Mouse (Mus musculus) neural tube, embryonic 12.5 days (tissue): ENCODE results near the gene Gm20388. TPM values are rescaled to one million over a fixed set of nuclear protein-coding genes. Genes with fewer than 3 reads are reported as not detected.

Experiments used
- ATAC-seq: fragments of 200-750 bp; cut with Nextera tagmentation; 2 replicates; pipeline ENCODE4 v1.8.0; 2017; ENCODE audit warnings: low read depth, mild to moderate bottlenecking, moderate TSS enrichment, moderate library complexity; ENCODE audit not compliant: low FRiP score
- H3K27ac ChIP-seq: fragments of 300-500 bp; sonication (generic); 2 replicates; pipeline ENCODE4 v1.5.1; 2016
- H3K27me3 ChIP-seq: fragments of 300-500 bp; sonication (generic); replicated peaks from 2 replicates; pipeline ENCODE4 v1.6.1; 2016; ENCODE audit warnings: mild to moderate bottlenecking
- H3K36me3 ChIP-seq: fragments of 300-500 bp; sonication (generic); 2 replicates; pipeline ENCODE4 v1.6.1; 2016; ENCODE audit warnings: mild to moderate bottlenecking
- H3K4me1 ChIP-seq: fragments of 300-500 bp; sonication (generic); 2 replicates; pipeline ENCODE4 v1.6.1; 2016
- H3K4me2 ChIP-seq: fragments of 300-500 bp; sonication (generic); replicated peaks from 2 replicates; pipeline ENCODE4 v1.6.1; 2016; ENCODE audit warnings: mild to moderate bottlenecking
- H3K4me3 ChIP-seq: fragments of 300-500 bp; sonication (generic); 2 replicates; pipeline ENCODE4 v1.5.1; 2016
- H3K9ac ChIP-seq: fragments of 300-500 bp; sonication (generic); 2 replicates; pipeline ENCODE4 v1.6.1; 2016; ENCODE audit warnings: mild to moderate bottlenecking
- H3K9me3 ChIP-seq: fragments of 300-500 bp; sonication (generic); 2 replicates; pipeline ENCODE4 v1.6.1; 2016; ENCODE audit warnings: mild to moderate bottlenecking
- WGBS: fragments of 180-500 bp; shearing (Covaris S2); methylation state at CpG from one replicate; pipeline ENCODE4 v1.1.7; 2016; 5-methylcytosine and 5-hydroxymethylcytosine counted together
- polyA plus RNA-seq: library from polyadenylated mRNA; unstranded; fragments of >200 nt; fragmentation: Nextera tagmentation; extraction: Ambion mirVana; gene quantifications from 2 replicates; pipeline ENCODE4 v1.2.1, GENCODE M21; 2016

Gene Gm20388
- polyA plus RNA-seq, 1 experiment from 2014 or later, result not detected

- no peaks in the 10 kb centered on the region for H3K36me3 ChIP-seq
- H3K27ac ChIP-seq, result peak overlapping the region; percentile 97
- WGBS, result 0% methylated on average over 43 of the region's 46 CpGs
- H3K4me3 ChIP-seq, result peak overlapping the region; percentile 64
- H3K4me1 ChIP-seq, result peaks cover 93% of the 10 kb centered on the region
- ATAC-seq, result peak; percentile 14
- H3K9ac ChIP-seq, result peak overlapping the region; percentile 86
- no peaks in the 10 kb centered on the region for H3K27me3 ChIP-seq
- H3K4me2 ChIP-seq, result peak overlapping the region; percentile 97
- no peaks in the 10 kb centered on the region for H3K9me3 ChIP-seq
Measured at GRCm38 (mm10) chr8:120537818-120538396, 627.3 kb downstream of the Gm20388 start.

- peak overlapping the region; percentile 64 for H3K4me3 ChIP-seq
- peak overlapping the region; percentile 86 for H3K9ac ChIP-seq
- H3K4me1 ChIP-seq, result peaks cover 93% of the 10 kb centered on the region
- ATAC-seq, result 0 out of 2 replicates have a peak, but pooled peaks have one; percentile 18
- H3K9me3 ChIP-seq, result no peaks in the 10 kb centered on the region
- H3K36me3 ChIP-seq, result no peaks in the 10 kb centered on the region
- peak overlapping the region; percentile 97 for H3K4me2 ChIP-seq
- H3K27me3 ChIP-seq, result no peaks in the 10 kb centered on the region
- H3K27ac ChIP-seq, result peak overlapping the region; percentile 97
- WGBS, result under 1% methylated on average over 37 of the region's 37 CpGs
Measured at GRCm38 (mm10) chr8:120538397-120539240, 628.0 kb downstream of the Gm20388 start.

GRCm38 (mm10) chr8:120539381-120539774, 628.7 kb downstream of the Gm20388 start:
- Histone ChIP-seq H3K9ac (peak overlapping the region; percentile 86), H3K4me1 (peaks cover 92% of the 10 kb centered on the region), H3K4me2 (peak overlapping the region; percentile 97), H3K9me3 (no peaks in the 10 kb centered on the region), H3K27ac (peak overlapping the region; percentile 97), H3K36me3 (no peaks in the 10 kb centered on the region), H3K4me3 (peak overlapping the region; percentile 64), H3K27me3 (no peaks in the 10 kb centered on the region)
- ATAC-seq, result no peak
- 27% methylated on average over 6 of the region's 6 CpGs for WGBS

- ATAC-seq, result no peak
- Histone ChIP-seq H3K9ac (peak overlapping the region; percentile 86; the same call in 1 of the 2 replicates), H3K4me1 (peaks cover 91% of the 10 kb centered on the region), H3K27ac (peak overlapping the region; percentile 97), H3K4me3 (peak overlapping the region; percentile 64), H3K36me3 (no peaks in the 10 kb centered on the region), H3K9me3 (no peaks in the 10 kb centered on the region), H3K4me2 (peak overlapping the region; percentile 97), H3K27me3 (no peaks in the 10 kb centered on the region)
- 24% methylated on average over 23 of the region's 23 CpGs for WGBS
Measured at GRCm38 (mm10) chr8:120539775-120540625, 629.4 kb downstream of the Gm20388 start.

GRCm38 (mm10) chr8:120542995-120543394, 632.4 kb downstream of the Gm20388 start:
- Histone ChIP-seq H3K27ac (0 out of 2 replicates have a peak overlapping the region, but pooled peaks have one; percentile 26), H3K9me3 (no peaks in the 10 kb centered on the region), H3K4me3 (no peak overlapping the region), H3K9ac (no peak overlapping the region), H3K4me2 (peak overlapping the region; percentile 42), H3K36me3 (no peaks in the 10 kb centered on the region), H3K27me3 (no peaks in the 10 kb centered on the region), H3K4me1 (peaks cover 95% of the 10 kb centered on the region)
- WGBS, result 18% methylated on average over 13 of the region's 13 CpGs
- no peak for ATAC-seq

- 69% methylated on average over 8 of the region's 8 CpGs for WGBS
- Histone ChIP-seq H3K4me1 (peaks cover 95% of the 10 kb centered on the region), H3K9ac (no peak overlapping the region), H3K9me3 (no peaks in the 10 kb centered on the region), H3K4me3 (no peak overlapping the region), H3K27ac (0 out of 2 replicates have a peak overlapping the region, but pooled peaks have one; percentile 26), H3K27me3 (no peaks in the 10 kb centered on the region), H3K36me3 (no peaks in the 10 kb centered on the region), H3K4me2 (peak overlapping the region; percentile 42)
- no peak for ATAC-seq
Measured at GRCm38 (mm10) chr8:120543416-120544055, 632.9 kb downstream of the Gm20388 start.

- Histone ChIP-seq H3K27ac (no peak overlapping the region), H3K4me1 (peaks cover 95% of the 10 kb centered on the region), H3K9me3 (no peaks in the 10 kb centered on the region), H3K36me3 (no peaks in the 10 kb centered on the region), H3K27me3 (no peaks in the 10 kb centered on the region), H3K9ac (no peak overlapping the region), H3K4me3 (no peak overlapping the region), H3K4me2 (no peak overlapping the region)
- ATAC-seq, result no peak
- 88% methylated on average over 5 of the region's 5 CpGs for WGBS
Measured at GRCm38 (mm10) chr8:120544155-120544554, 633.5 kb downstream of the Gm20388 start.

- no peaks in the 10 kb centered on the region for H3K36me3 ChIP-seq
- H3K27me3 ChIP-seq, result no peaks in the 10 kb centered on the region
- H3K27ac ChIP-seq, result 0 out of 2 replicates have a peak overlapping the region, but pooled peaks have one; percentile 23
- 72% methylated on average over 9 of the region's 9 CpGs for WGBS
- H3K9me3 ChIP-seq, result no peaks in the 10 kb centered on the region
- no peak for ATAC-seq
- H3K4me1 ChIP-seq, result peaks cover 98% of the 10 kb centered on the region
- 0 out of 2 replicates have a peak overlapping the region, but pooled peaks have one; percentile 4 for H3K4me2 ChIP-seq
- H3K4me3 ChIP-seq, result no peak overlapping the region
- H3K9ac ChIP-seq, result no peak overlapping the region
Measured at GRCm38 (mm10) chr8:120547562-120547961, 636.9 kb downstream of the Gm20388 start.

GRCm38 (mm10) chr8:120548313-120548761, 637.7 kb downstream of the Gm20388 start:
- no peak overlapping the region; the same call in 1 of the 2 replicates for H3K27ac ChIP-seq
- peak overlapping the region; percentile 62 for H3K4me2 ChIP-seq
- no peak overlapping the region for H3K4me3 ChIP-seq
- no peak overlapping the region; the same call in 1 of the 2 replicates for H3K9ac ChIP-seq
- no peaks in the 10 kb centered on the region for H3K9me3 ChIP-seq
- 0 out of 2 replicates have a peak, but pooled peaks cover under 1% of the 10 kb centered on the region for H3K36me3 ChIP-seq
- peaks cover 98% of the 10 kb centered on the region for H3K4me1 ChIP-seq
- no peak for ATAC-seq
- WGBS, result 40% methylated on average over 16 of the region's 16 CpGs
- no peaks in the 10 kb centered on the region for H3K27me3 ChIP-seq

GRCm38 (mm10) chr8:120549321-120549921, 638.8 kb downstream of the Gm20388 start:
- peaks cover 99% of the 10 kb centered on the region for H3K4me1 ChIP-seq
- no peaks in the 10 kb centered on the region for H3K9me3 ChIP-seq
- H3K9ac ChIP-seq, result peak overlapping the region; percentile 52
- ATAC-seq, result peak; percentile 38
- peak overlapping the region; percentile 19 for H3K4me3 ChIP-seq
- whole genome bisulfite sequencing, result 4% methylated on average over 25 of the region's 25 CpGs
- H3K4me2 ChIP-seq, result peak overlapping the region; percentile 62
- peak overlapping the region; percentile 93 for H3K27ac ChIP-seq
- H3K36me3 ChIP-seq, result peaks cover 11% of the 10 kb centered on the region
- H3K27me3 ChIP-seq, result no peaks in the 10 kb centered on the region

- no peaks in the 10 kb centered on the region for H3K27me3 ChIP-seq
- H3K4me2 ChIP-seq, result peak overlapping the region; percentile 62
- H3K4me1 ChIP-seq, result peaks cover 100% of the 10 kb centered on the region
- H3K9ac ChIP-seq, result peak overlapping the region; percentile 52
- H3K36me3 ChIP-seq, result peaks cover 16% of the 10 kb centered on the region
- peak overlapping the region; percentile 19; the same call in 1 of the 2 replicates for H3K4me3 ChIP-seq
- peak overlapping the region; percentile 93 for H3K27ac ChIP-seq
- no peaks in the 10 kb centered on the region for H3K9me3 ChIP-seq
- ATAC-seq, result peak; percentile 67
- WGBS, result 4% methylated on average over 11 of the region's 11 CpGs
Measured at GRCm38 (mm10) chr8:120549922-120550321, 639.3 kb downstream of the Gm20388 start.
